Mouse (Mus musculus) layer of hippocampus, postnatal 10 days (tissue): ENCODE data around the gene Cat. TPM values are rescaled to one million over a fixed set of nuclear protein-coding genes. Genes with fewer than 3 reads are reported as not detected.

Experiments used
- DNase-seq, 2 experiments: peaks; one replicate each; pipeline ENCODE4 v3.0.0; 2021; ENCODE audit warnings: low spot score in 2 of 2
- long read RNA-seq: library from polyadenylated mRNA; stranded (forward); transcript quantifications from one replicate; pipeline ENCODE4 v2.0.0, GENCODE M21; 2023
- total RNA-seq, 2 experiments: library from RNA; stranded (reverse); gene quantifications; 2 replicates each; pipeline ENCODE4 v1.2.3; 2021

Gene Cat
- 10 to 100 TPM; 81.2 to 89.8 TPM for total RNA-seq
- long read RNA-seq, transcript Cat-201 (13 exons, 2,613 nt), result major isoform, 117 of 129 reads
- long read RNA-seq, partial matches to known transcripts, result 9 of 129 reads
- long read RNA-seq, other reads (novel, unspliced or antisense), result 3 of 129 reads

DNA sequence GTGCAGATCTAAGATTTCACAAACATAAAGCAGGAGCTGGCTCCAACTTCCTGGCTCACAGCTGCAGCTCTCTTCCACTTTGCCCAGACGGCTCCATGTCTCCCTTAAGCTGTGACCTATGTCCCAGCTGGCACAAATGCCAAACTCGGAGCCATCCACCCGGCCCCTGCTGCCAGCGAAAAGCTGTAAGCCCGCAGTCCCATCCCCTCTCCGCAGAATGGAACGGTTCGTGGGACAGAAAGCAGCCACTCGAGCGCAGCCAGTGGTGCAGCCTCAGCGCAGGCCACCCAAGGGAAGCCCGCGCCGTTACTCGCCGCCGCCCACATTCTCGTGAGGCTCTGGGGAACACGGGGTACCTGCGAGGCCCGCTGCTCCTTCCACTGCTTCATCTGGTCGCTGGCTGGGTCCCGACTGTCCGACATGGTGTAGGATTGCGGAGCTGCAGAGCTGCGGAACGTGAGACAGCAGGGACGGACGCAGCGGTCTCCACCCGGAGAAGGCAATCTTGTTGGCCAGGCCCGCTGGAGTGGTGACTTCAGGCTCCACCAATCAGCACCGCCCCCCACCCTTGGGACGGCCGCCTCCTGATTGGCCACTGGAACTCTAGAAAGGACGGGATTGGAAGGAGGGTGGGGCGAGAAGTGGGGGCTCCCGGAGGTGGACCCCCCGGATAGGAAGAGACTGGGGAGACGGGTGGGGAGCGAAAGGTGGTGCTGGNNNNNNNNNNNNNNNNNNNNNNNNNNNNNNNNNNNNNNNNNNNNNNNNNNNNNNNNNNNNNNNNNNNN, at the start of gene Cat:
Cat (minus strand) TSS at position 544 of the 785 bp plus-strand sequence.
- DNase-seq, result peak; percentile 93 to 96

DNA sequence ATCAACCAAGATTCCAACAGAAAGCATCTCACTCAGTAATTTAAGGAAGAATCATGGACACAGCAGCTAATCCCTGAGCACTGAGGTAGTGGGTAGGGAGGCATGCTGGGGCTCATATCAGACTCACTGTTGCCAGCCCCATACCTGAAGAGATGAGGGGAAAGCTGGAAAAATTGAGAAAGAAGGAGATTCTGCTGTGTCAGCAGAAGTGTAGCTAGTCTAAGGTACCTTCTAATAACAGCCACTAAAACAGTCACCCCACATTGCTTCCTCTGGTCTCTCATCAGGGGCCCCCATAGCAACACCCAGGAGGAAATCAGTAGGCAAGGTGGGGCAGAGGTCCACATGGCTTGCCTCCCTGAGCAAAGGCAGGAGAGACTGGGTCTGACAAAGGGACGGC, 40.6 kb upstream of the Cat start:
- no peak for DNase-seq

DNA sequence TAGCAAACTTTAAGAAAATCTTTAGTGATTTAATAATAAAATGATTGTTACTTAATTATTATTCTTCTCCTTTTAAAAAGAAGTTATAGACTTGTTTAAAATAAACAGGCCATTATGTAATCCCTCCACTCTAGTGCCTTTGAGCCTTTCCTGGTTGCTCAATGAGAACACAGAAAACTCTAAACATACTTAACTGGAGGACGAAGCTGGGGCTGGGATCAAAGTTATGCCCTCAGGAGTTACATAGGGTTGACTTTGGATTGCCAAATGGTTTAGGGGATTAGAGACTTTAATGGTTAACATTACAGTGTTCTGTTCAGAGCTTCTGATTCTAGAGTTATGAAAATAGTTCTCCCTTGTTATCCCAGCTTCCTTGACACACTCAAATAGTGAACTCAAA, 31.5 kb upstream of the Cat start:
- DNase-seq, result no peak

DNA sequence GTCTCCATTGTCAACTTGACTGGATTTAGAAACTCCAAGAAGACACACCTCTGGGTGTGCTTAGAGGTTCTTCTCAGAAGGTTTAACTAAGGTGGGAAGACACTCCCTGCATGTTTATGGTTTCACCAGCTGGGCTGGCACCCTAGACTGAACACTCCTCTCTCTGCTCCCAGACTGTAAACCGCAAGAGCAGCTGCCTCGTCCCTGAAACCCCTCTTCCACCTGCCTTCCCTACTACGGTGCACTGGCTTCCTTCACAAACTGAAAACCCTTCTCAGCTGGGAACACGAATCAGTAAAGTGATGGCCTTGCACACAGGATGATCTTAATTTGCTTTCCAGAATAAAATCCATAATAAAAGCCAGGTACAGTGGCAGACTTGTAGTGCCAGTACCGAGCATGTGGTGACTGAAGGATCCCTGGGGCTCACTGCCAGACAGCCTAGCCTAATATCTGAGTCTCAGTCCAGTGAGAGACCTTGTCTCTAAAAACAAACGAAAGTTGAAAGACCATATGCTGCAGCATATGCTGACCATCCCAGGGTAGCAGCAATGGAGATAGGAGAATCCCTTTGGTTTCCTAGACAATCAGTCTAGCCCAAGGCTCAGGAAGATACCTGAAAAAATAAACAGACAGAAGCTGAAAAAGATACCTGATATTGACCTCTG, 30.7 kb upstream of the Cat start:
- no peak for DNase-seq

DNA sequence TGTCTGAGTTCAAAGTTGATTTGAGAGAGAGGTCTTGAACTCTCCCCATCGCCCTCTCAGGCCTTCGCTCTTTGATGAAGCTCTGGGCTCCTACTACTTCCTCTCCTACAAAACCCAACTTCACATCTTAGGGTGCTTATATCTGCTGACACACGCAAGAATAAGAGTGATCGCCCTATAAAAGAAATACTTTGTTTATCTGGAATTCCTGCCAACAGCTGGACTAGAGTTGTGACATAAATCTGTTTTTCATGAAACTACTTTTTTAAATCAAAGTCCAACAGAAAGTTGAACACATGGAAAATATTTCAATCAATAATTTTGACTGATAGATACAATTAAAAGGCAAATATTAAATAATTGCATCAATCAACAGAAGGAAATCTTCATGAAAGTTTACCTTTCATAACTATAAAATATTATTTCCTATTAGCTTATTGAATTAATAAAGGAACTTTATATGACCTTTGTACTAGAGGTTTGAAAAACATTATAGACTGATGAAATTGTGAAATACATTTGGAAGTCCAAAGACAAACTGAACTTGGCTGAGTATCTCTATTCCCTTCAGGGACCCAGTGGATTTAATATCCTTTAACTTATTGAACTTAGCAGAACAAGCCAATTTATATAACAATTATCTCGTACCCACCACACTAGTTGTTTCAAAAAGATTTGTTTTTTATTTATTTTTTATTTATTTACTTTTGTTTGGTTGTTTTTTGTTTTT, 27.3 kb upstream of the Cat start:
- no peak for DNase-seq

DNA sequence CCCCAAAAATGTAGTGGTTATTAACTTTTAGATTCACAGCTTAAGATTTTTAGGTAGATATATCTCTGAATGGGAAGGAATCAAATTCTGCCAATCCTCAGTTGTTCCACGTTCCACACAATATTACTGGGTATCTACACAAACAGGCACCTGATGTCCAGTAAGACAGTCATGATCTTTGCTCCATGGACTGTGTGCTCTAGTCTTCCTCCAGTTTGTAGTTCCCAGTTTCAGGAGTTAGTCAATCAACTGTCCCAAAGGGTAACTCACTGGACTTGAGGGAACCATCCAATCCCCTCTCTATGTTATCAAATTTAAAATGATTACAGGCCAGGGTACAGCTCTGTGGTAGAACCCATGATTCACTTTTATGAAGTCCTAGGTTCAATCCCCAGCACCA, 26.7 kb upstream of the Cat start:
- no peak for DNase-seq

DNA sequence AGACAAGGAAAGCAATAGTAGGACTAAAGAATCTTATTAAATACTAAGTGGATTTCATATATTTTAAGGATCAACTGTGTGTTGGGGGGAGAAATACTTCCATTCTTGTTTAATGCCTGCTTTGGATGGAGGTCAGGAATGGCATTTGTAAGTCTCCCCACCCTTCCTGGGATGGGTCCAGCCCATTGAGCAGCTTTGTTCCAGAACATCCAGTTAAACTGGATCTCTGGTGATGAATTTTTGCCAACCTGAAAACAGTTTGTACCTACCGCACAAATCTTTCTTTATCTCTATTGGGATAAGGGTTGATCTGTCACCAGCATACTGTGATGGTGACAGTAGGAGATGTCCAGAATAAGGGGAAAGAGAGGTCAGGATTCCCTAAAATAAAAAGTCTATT, 26.1 kb upstream of the Cat start:
- DNase-seq, result no peak

DNA sequence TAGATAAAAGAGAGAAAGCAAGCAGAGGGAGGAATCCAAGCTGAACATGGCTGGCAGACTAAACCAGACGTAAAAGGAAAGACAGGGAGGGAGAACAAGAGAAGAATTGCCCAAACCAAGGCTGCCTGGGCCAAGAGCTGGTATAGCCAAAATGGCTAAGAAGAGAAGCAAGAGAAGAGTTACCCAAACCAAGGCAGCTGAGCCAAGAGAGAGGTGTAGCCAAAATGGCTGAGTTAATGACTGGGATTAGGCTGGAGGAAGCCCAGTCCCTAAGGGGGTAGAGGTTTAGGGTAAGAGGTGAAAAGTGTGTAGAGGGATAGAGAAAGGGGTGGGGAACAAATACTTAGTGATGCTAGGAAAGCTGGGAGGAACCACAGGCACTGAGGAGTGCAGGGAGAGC, 22.7 kb upstream of the Cat start:
- DNase-seq, result no peak

DNA sequence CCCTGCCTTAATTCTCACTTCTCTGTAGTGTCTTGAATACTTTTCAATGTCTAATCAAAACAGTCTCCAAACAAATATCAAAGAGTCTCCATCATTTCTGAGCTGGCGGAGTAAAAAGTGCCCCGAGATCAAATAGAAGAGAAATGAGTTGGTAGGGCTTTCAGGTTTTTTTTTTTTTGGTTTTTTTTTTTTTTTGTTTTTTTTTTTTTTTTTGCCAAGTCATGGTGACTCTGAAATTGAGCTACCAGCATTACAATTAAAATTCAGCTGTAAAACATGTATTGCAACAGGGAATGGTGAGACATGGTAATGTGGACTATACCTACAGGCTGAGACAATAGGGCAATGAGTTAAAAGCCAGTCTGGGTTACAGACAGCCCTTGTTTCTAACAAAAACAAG, 21.0 kb upstream of the Cat start:
- DNase-seq, result no peak

DNA sequence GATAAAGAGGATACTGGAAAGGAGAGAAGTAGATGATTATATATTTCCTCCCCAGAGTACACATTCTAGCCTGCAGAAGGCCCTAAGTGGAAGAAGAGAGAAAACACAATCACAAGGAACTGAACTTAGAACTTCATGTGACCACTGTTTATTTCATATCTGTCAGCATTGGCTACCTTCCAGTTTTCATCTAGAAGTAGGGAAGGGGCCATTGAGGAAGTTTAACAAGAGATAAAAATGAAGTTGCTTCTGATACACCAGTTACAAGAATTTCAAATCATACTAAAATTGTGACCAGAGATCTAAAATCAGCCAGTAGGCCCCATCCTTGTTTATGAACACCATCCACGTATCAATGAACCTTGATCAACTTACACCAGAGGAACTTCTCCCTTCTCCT, 19.5 kb upstream of the Cat start:
- DNase-seq, result no peak

DNA sequence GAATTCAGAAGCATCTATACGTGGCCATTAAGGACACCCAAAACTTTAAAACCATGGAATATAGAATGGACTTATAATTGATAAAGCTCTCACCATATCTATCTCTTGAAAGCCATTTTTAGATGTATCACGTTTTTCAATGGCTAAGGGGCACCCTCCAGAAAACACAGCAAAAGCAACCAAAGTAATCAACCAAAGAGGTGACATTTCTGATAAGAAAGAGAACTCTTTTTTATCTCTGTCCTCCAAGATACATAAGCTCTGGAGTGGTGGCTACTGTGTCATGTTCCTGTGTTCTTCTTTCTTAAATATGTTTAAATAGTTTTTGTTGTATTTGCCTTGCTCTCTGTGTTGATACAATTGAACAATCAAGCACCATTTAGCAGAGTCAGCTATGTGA, 15.8 kb upstream of the Cat start:
- no peak for DNase-seq

DNA sequence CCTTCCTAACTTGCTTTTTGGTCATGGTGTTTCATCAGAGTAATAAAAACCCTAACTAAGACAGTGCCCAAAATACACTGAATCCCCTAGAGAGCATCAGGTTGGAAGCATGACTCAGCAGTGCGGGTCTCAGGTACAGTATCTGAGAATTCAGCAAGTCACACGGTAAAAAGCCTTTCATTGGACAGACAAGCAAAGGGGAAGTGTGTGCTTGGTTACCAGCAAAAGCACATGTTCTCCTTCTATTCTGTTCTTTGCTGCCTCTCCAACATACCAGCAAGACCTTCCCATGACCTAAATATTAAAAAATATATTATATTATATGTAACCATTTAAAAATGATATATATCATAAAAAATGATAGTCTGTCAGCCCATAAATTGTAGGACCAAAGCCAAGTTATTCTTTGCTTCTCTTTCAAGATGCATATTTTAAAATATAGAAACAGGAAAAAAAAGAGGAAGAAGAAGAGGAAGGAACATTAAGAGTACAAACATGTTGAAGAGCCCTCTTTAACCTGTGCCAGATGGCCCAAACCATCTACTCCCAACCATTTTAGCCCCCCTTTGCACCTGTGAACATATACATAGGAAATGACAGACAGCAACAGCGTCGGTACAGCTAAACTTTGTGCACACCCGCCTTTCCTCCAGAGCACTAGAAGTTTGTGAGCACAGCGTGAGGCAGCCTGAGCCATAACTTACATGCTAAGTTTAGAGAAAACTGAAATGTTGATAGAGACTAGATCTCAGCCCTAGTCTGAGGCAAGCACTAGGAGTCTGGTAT, 10.9 kb upstream of the Cat start:
- DNase-seq, result no peak

DNA sequence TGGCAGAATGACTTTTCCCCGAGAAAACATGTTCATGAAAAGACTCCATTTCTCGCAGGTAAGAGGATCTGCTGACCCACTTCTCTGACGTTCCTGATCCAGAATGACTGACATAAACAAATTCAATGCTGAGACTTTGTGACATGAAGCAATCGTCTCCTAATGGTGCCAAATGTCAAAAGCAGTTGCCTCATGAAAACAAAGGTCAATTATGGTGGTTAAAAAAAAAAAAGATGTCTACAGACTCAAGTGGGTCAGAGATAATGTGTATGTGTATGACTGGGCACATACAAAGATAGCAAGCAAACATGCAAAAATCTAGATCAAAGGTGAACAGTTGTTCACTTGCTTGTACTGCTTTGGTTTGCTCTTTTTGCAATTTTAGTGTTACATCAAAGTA, 8.9 kb upstream of the Cat start:
- DNase-seq, result no peak

DNA sequence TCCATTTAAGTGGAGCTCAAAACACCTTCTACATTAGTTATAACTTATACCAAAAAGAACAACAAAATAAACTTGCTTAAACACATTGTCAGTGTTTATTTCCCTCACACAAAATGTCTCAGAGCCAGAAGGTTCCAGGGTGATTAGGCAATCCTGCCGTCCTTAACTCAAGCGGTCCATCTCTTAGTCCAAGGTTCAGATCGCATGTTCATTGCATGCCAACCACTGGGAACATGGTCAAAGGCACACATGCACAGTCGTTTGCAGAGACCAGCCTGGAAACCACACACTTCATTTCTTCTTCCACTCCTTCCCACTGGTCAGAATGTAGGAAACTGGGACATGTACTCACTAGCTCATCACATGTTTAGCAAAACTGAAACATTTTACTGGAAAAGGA, 7.6 kb upstream of the Cat start:
- no peak for DNase-seq

DNA sequence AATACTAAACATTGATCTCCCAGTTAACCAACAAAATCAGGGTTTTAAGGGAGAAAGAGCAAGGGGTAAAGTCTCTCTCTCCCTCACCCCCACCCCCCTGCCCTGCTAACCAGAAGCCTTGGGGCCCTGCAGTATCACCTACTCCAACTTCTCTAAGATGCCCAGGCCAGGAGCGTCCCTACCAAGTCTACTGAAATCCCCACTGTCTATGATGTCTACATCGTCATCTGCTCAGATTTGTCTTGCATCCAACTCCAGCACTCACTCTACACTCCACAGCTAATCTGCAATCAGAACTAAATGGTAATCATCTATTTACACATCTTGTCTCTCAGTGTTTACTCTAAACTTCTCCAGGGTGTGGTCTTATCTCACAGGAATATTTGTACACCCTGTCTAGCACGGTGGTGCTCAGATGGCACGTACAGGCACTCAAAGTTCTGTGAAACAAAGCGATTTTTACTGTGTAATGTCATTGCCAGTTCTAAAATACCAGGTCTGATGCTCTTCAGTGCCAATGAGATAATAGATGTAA, 907 bp downstream of the Cat start:
- no peak for DNase-seq

DNA sequence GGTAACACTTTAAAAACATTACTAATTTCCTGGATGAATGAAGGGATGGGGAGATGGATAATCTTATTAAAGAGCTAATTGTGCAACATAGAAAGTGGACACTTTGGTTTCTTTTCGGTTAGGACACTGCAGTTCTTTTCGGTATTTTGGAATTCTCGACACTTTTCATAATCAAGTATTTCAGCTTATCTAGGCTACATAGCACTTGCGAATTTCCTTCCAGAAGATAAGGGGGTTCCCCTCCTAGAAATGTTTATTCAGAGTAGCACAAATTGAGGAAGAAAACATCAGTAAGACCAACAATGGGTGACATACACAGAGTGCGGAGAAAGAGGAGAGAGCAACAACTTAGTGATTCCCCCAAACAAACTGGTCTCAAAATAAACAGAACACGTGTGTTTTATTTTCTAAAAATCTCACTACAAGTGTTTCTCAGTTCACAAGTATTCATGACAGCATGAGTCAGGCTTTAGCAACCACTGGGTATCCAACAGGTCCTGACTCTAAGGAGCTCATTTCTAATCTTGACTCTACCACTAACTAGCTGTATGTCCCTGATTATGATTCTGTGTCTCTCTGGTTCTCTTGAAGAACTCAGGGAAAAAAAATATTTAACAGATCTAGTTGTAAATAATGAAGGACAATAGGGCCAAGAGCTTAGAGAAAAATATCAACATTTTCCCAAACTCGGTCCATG, 1.5 kb downstream of the Cat start:
- no peak for DNase-seq

DNA sequence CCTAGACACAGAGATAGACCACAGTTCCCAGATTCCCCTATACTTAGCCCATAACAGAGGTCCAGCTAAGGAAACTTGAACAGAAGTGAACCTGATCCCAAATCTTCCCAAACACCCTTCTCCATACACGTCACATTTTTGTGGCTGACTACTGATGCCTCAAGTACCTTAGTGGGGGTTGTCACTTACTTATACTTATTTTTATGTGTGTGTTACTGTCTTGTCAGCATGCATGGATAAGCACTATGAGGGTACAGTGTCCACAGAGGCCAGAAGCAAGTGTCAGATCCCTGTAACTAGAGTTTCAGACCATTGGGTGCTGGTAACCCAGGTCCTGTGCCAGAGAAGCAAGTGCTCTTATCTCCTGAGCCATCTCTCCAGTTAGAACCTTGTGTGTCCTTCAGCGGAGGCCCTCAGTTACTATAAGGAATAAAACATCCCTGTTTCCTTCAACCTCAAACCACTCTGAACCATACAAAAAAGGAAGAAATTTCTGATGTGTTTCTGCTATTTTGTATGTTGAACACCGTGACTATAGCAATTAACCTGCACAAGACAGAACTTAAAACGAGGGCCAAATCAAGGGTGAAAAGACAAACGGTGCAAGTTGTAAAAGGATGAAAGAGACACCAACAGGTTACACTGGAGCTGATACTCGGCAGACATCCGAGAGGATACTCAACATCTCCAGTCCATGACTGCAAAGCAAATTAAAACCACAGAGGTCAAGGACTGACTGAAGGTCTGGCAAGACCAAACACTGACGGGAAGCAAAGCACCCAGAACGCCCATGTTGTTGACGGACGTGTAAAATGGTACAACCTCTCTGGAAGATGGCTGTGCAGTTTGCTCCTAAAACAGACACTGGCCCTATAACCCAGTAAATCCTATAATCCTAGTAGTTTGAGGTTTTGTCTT, 3.4 kb downstream of the Cat start:
- no peak for DNase-seq

DNA sequence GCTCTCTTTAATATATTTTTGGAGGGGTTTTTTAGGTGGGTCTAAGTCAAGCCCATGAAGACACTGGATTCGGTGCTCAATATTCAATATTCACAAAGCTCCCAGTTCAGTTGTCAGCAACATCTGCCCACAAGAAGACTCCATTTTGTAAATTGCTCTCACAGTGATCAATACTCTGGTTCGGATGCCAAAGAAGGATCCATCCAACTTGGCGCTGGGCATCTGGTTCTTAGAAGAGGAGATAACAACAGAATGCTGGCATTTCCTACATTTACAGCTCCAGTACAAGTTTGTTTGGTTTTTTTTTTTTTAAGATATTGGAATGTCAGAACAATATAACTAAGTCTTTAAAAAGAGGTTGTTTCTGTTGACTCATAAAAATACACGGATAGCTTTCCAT, 4.1 kb downstream of the Cat start:
- no peak for DNase-seq

DNA sequence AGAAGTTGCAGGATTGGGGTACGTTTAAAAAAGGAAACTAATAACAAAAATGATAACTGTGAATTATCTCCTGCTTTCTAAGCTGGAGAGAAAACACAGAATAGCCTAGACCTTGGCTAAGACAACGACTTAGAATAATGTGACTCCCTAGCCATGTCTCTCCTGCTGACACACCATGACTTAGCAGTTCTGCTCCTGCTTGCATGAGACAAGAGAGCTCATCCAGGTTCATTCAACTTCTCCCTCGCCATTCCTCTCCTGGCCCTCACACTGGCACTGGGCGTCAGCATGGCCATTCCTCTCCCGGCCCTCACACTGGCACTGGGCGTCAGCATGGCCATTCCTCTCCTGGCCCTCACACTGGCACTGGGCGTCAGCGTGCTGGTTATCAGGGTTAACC, 4.7 kb downstream of the Cat start:
- DNase-seq, result no peak
